Mouse (Mus musculus): ENCODE data around the gene Tmprss11a.

- TF ChIP-seq CTCF (IDR thresholded peaks at IDR 0.05; ENCODE audit: borderline replicate concordance, control insufficient read depth, extremely low read depth, insufficient read depth, low read length, poor library complexity) (no peak), POLR2A (IDR thresholded peaks at IDR 0.05; ENCODE audit: control insufficient read depth, extremely low read depth, insufficient read depth, low read length, poor library complexity) (no peak)
These were observed 49.7 kb upstream of the Tmprss11a start, which contains the start of gene Tmprss11g for GRCm38 (mm10) chr5:86518500-86518899.
